Mouse (Mus musculus): ENCODE data around the gene Spata20. TPM values are rescaled to one million over a fixed set of nuclear protein-coding genes. Genes with fewer than 3 reads are reported as not detected.

The Spata20 gene
- polyA plus RNA-seq, 1 experiment from 2014 or later: not detected

DNA sequence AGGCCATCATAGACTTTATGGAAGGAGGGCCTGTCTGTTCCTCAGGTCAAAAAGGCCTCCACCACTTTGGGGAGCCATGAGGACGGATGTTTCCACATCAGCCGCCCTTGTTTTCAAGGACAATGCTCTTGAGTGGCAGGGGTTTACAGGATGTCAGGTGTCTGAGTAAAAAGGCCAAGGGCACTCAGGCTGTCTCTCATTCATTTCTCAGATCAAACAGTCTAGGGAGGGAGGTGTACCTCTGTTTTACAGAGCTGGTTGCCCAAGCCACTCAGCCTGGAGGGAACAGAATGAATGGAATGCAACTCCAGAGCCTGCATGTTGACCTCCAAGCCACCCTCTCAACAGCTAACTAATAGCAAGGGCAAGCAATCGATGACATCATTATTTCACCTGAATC lies 9.4 kb upstream of the Spata20 start:
- Histone ChIP-seq H3K9ac (ENCODE audit: low read depth, low read length) (no peak overlapping the region), H3K4me3 (ENCODE audit: low read depth, low read length) (no peak overlapping the region), H3K36me3 (ENCODE audit: control insufficient read depth, insufficient read depth) (no peaks in the 10 kb centered on the region), H3K27ac (ENCODE audit: low read depth, low read length) (no peak overlapping the region), H3K27me3 (replicated peaks; ENCODE audit: control insufficient read depth, insufficient read depth, low read length) (0 out of 2 replicates have a peak, but pooled peaks cover 5% of the 10 kb centered on the region), H3K4me1 (replicated peaks; ENCODE audit: control insufficient read depth, insufficient read depth, low read length) (0 out of 2 replicates have a peak, but pooled peaks cover 5% of the 10 kb centered on the region), H3K4me2 (replicated peaks; ENCODE audit: low read depth) (no peak overlapping the region), H3K9me3 (ENCODE audit: control insufficient read depth) (no peaks in the 10 kb centered on the region)
- no peak for ATAC-seq
- WGBS: 73% methylated on average over 3 of the region's 3 CpGs
- no peak for TF ChIP-seq CTCF (IDR thresholded peaks at IDR 0.05; ENCODE audit: low read depth)

DNA sequence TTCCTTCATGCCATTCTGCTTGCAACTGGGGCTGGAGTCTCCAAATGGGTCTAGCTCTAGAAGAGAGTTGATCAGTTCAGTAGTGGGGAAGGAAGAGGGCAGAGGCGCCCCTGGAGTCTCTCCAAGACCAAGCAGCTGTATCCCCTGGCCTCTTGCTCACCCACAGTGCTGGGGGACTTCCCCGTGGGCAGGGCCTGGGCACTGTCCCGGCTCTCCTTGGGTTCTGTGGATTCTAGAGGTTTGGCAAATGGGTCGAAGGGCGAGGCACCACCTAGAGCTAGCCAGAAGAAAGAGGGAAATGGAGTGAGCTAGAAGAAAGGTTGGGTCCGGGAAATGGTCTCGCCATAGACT lies 5.7 kb upstream of the Spata20 start:
- H3K9me3 ChIP-seq (ENCODE audit: control insufficient read depth): no peaks in the 10 kb centered on the region
- H3K4me3 ChIP-seq (ENCODE audit: low read depth, low read length): no peak overlapping the region
- WGBS: 69% methylated on average over 7 of the region's 7 CpGs
- no peaks in the 10 kb centered on the region for H3K4me1 ChIP-seq (replicated peaks; ENCODE audit: control insufficient read depth, insufficient read depth, low read length)
- no peak for ATAC-seq
- peak overlapping the region; percentile 84 for H3K4me2 ChIP-seq (replicated peaks; ENCODE audit: low read depth)
- no peaks in the 10 kb centered on the region for H3K36me3 ChIP-seq (ENCODE audit: control insufficient read depth, insufficient read depth)
- no peak overlapping the region for H3K9ac ChIP-seq (ENCODE audit: low read depth, low read length)
- TF ChIP-seq CTCF (IDR thresholded peaks at IDR 0.05; ENCODE audit: low read depth): no peak
- peaks cover under 1% of the 10 kb centered on the region; the same call in 1 of the 2 replicates for H3K27me3 ChIP-seq (replicated peaks; ENCODE audit: control insufficient read depth, insufficient read depth, low read length)
- no peak overlapping the region for H3K27ac ChIP-seq (ENCODE audit: low read depth, low read length)

DNA sequence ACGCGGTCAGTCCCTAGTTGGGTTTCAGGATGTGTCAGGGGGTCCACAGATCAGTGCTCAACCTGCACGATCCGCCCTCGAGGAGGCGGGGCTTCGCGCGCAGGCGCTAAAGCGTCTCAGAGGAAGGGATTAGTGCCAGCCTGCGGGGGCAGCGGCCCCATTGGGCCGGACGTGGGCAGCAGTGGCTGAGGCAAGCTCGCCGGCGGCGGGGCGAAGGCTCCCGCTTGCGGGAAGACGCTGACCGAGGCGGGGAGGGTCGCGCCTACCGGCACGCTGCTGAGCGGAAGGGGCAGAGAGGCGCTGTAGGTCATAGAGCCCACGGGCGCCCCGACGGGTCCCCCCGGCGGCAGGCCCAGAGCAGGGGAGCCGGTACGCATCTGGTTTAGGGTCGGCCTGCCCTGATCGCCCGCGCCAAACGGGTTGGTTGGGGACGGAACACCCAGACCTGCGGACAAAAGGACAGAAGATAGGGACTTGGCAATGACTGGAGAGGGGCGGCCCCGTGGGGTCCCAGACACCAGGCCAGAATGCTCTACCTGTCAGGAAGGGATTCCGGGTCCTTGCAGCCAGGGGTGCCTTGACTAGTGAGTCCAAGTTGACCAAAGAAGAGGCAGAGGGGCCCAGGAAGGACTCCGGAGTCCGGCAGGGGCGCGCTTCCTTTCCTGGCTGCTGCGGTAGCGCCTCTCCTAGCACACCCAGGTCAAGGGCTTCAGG lies 5.2 kb upstream of the Spata20 start:
- peak overlapping the region; percentile 41 for H3K9ac ChIP-seq (ENCODE audit: low read depth, low read length)
- no peaks in the 10 kb centered on the region for H3K36me3 ChIP-seq (ENCODE audit: control insufficient read depth, insufficient read depth)
- H3K4me1 ChIP-seq (replicated peaks; ENCODE audit: control insufficient read depth, insufficient read depth, low read length): no peaks in the 10 kb centered on the region
- WGBS: 13% methylated on average over 54 of the region's 55 CpGs
- H3K9me3 ChIP-seq (ENCODE audit: control insufficient read depth): no peaks in the 10 kb centered on the region
- no peak overlapping the region for H3K27ac ChIP-seq (ENCODE audit: low read depth, low read length)
- peak overlapping the region; percentile 84 for H3K4me2 ChIP-seq (replicated peaks; ENCODE audit: low read depth)
- peaks cover 5% of the 10 kb centered on the region; the same call in 1 of the 2 replicates for H3K27me3 ChIP-seq (replicated peaks; ENCODE audit: control insufficient read depth, insufficient read depth, low read length)
- TF ChIP-seq CTCF (IDR thresholded peaks at IDR 0.05; ENCODE audit: low read depth): peak; percentile 20
- peak overlapping the region; percentile 45 for H3K4me3 ChIP-seq (ENCODE audit: low read depth, low read length)
- ATAC-seq: 0 out of 2 replicates have a peak, but pooled peaks have one; percentile 14

DNA sequence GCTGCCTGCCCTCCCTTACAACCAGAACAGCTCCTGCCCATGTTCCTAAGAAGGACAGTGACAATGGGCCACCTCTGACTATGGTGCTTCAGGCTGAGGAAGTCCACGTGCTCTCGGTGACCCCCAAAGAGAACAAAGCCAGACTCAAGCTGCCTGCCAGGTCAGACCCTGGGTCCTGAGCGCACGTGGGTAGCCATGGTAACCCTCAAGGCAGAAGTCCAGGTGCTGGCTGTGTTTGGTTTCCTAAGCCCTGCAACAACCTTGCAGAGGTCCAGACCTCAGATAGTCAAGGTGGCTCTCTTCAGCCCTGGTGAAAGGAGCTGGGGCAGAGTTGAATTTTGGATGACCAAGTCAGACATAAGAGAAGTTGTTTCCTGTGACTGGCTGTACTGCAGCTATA lies 3.8 kb upstream of the Spata20 start:
- no peak overlapping the region for H3K27ac ChIP-seq (ENCODE audit: low read depth, low read length)

DNA sequence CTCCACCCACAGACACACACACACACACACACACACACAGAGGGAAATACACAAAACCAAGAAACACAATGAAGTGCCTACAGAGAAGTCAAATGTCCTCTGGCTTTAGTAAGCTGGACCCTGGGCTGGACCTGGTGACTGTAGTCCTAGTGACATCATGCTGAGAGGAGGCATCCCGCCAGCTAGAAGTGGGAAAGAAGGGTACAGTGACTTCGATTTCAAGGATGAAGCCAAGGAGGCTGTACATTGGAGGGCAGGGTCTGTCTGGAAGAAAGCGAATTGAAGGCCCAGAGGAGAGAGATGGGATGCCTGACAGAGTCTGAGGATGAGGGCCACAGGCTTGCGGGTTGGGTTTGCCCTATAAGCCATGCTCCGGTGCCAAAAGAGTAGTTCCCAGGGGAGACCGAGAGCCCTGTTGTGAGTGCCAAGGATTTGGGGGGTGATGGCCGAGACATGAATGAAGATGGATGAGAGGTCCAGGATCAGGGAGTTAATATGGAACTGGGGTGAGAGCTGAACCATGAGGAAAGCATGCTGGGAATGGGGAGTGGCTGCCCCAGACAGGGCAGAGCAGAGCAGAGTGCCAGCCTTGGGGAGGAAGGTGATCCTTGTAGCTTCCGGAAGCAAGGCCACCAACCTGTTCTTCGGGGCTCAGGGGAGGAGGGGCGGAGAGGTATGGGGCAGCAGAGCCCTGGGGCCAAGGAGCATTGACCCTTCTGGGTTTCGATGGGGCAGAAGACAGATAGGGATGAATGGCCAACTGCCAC lies 3.0 kb upstream of the Spata20 start:
- ATAC-seq: no peak
- Histone ChIP-seq H3K9ac (ENCODE audit: low read depth, low read length) (no peak overlapping the region), H3K9me3 (ENCODE audit: control insufficient read depth) (no peaks in the 10 kb centered on the region), H3K4me3 (ENCODE audit: low read depth, low read length) (no peak overlapping the region), H3K4me2 (replicated peaks; ENCODE audit: low read depth) (no peak overlapping the region), H3K4me1 (replicated peaks; ENCODE audit: control insufficient read depth, insufficient read depth, low read length) (no peaks in the 10 kb centered on the region), H3K27ac (ENCODE audit: low read depth, low read length) (no peak overlapping the region), H3K36me3 (ENCODE audit: control insufficient read depth, insufficient read depth) (no peaks in the 10 kb centered on the region), H3K27me3 (replicated peaks; ENCODE audit: control insufficient read depth, insufficient read depth, low read length) (peaks cover 11% of the 10 kb centered on the region; the same call in 1 of the 2 replicates)
- TF ChIP-seq CTCF (IDR thresholded peaks at IDR 0.05; ENCODE audit: low read depth): no peak
- 81% methylated on average over 11 of the region's 11 CpGs for WGBS

More for the DNA sequence above, 3.8 kb upstream of the Spata20 start:
- Histone ChIP-seq H3K4me2 (replicated peaks; ENCODE audit: low read depth) (no peak overlapping the region), H3K27me3 (replicated peaks; ENCODE audit: control insufficient read depth, insufficient read depth, low read length) (peaks cover 11% of the 10 kb centered on the region; the same call in 1 of the 2 replicates), H3K9me3 (ENCODE audit: control insufficient read depth) (no peaks in the 10 kb centered on the region), H3K4me3 (ENCODE audit: low read depth, low read length) (no peak overlapping the region), H3K9ac (ENCODE audit: low read depth, low read length) (no peak overlapping the region), H3K36me3 (ENCODE audit: control insufficient read depth, insufficient read depth) (no peaks in the 10 kb centered on the region), H3K4me1 (replicated peaks; ENCODE audit: control insufficient read depth, insufficient read depth, low read length) (no peaks in the 10 kb centered on the region)
- no peak for TF ChIP-seq CTCF (IDR thresholded peaks at IDR 0.05; ENCODE audit: low read depth)
- ATAC-seq: no peak
- WGBS: 39% methylated on average over 4 of the region's 4 CpGs

DNA sequence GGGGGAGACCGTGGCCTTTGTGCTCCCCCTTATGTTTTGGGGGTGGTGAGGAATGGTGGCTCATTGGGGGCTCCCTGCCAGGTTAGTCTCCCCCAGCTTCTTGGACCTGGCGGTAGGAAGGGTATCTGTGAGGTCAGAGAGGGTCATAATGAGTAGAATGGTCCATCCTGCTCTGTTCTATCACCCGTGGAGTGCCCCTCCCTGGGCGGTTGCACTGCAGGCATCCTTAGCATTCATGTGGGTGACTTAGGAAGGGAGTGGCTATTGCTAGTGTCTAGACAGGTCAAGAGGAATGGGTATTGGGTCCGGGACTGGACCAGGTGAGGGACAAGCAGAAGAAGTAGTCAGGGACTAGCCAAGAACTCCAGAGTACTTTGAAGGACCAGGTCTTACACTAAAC lies 756 bp downstream of the Spata20 start:
- ATAC-seq: no peak
- Histone ChIP-seq H3K4me3 (ENCODE audit: low read depth, low read length) (no peak overlapping the region), H3K27me3 (replicated peaks; ENCODE audit: control insufficient read depth, insufficient read depth, low read length) (peaks cover 11% of the 10 kb centered on the region; the same call in 1 of the 2 replicates), H3K4me2 (replicated peaks; ENCODE audit: low read depth) (no peak overlapping the region), H3K36me3 (ENCODE audit: control insufficient read depth, insufficient read depth) (no peaks in the 10 kb centered on the region), H3K27ac (ENCODE audit: low read depth, low read length) (no peak overlapping the region), H3K9ac (ENCODE audit: low read depth, low read length) (no peak overlapping the region), H3K4me1 (replicated peaks; ENCODE audit: control insufficient read depth, insufficient read depth, low read length) (no peaks in the 10 kb centered on the region), H3K9me3 (ENCODE audit: control insufficient read depth) (no peaks in the 10 kb centered on the region)
- no peak for TF ChIP-seq CTCF (IDR thresholded peaks at IDR 0.05; ENCODE audit: low read depth)
- 67% methylated on average over 5 of the region's 5 CpGs for WGBS

Data from intestine, postnatal 0 days (tissue).